Mouse (Mus musculus): ENCODE measurements around the gene Btbd35f11.
"Not testable (repeated sequence)": the region's sequence is repeated elsewhere in the genome, so short reads cannot be mapped to it uniquely, and the experiment has no call there.

The Btbd35f11 gene

GRCm38 (mm10) chrX:3443590-3443989 lies at the start of gene Btbd35f11:
TSS of gene Btbd35f11 (minus strand) at chrX:3443690.
- in situ Hi-C loops (cut with MboI, MseI) = not testable (repeated sequence)

GRCm38 (mm10) chrX:3409946-3410345 lies 33.5 kb downstream of the Btbd35f11 start:
- in situ Hi-C loops (cut with MboI, MseI) = loop anchor here (5.0 kb wide), 2 partner anchors 1137 to 1777 kb away; no protein-coding TSS in a partner anchor

All from T-helper 1 cell (primary cell).